Mouse (Mus musculus): ENCODE measurements around the gene Sept9. TPM values are rescaled to one million over a fixed set of nuclear protein-coding genes. Genes with fewer than 3 reads are reported as not detected.
A peak's percentile ranks its signal among the peaks of the same experiment; 100 is the strongest.
"Not testable (repeated sequence)": the region's sequence is repeated elsewhere in the genome, so short reads cannot be mapped to it uniquely, and the experiment has no call there.

Gene Sept9
- polyA plus RNA-seq, 1 experiment from 2014 or later = 44.1 TPM

GRCm38 (mm10) chr11:117318202-117318601 lies 118.7 kb downstream of the Sept9 start:
- Histone ChIP-seq H3K9me3 (replicated peaks) (no peaks in the 10 kb centered on the region), H3K4me1 (replicated peaks) (peaks cover 94% of the 10 kb centered on the region), H3K27ac (peak overlapping the region; percentile 86), H3K36me3 (no peaks in the 10 kb centered on the region), H3K4me3 (replicated peaks) (no peak overlapping the region), H3K27me3 (no peaks in the 10 kb centered on the region), H3K4me2 (peak overlapping the region; percentile 64), H3K9ac (peak overlapping the region; percentile 54; the same call in 1 of the 2 replicates)
- ATAC-seq (ENCODE audit: low read depth) = no peak
- 52% methylated on average over 3 of the region's 3 CpGs for WGBS (ENCODE audit: insufficient replicate concordance)
- DNase-seq = no peak

DNA sequence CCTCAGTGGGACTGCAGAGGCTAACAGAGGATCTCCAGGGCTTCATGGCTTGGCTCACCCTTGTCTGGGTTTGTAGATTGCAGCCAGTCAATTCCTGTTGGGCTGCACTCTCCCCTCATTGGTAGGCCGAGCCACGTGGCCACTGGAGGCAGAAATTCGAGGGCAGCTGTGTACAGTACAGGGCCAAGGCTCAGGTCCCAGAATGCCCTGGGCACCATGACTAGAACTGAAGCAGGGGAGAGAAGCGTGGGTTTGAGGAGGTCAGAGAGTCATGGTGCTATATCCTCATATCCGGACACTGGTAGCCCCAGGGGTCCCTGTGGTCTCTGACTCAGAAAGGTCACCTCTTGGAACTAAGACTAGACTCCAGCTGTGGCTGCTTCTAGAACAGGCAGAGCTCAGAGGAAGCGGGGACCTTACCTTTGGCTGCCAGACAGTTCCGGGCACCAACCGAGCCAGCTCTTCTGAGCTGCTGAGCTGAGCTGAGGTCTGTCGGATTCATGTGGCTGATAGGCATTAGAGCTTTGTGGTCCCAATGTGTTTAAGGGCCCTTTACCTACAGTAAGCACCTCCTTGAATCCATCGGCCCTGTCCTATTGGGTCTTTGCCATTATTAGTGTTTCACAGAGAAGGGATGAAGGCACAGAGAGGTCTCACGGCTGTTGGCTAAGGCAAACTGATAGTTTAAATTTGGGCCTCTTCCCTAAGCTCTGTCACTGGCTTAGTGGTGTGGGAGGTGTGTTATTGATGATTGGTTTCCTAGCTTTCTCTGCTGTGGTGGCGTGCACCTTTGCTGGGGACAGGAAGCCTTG lies 119.5 kb downstream of the Sept9 start:
- peak; percentile 52 for ATAC-seq (ENCODE audit: low read depth)
- Histone ChIP-seq H3K4me2 (0 out of 2 replicates have a peak overlapping the region, but pooled peaks have one; percentile 19), H3K4me1 (replicated peaks) (peaks cover 95% of the 10 kb centered on the region), H3K4me3 (replicated peaks) (no peak overlapping the region), H3K9ac (peak overlapping the region; percentile 54), H3K27ac (peak overlapping the region; percentile 86), H3K27me3 (no peaks in the 10 kb centered on the region), H3K9me3 (replicated peaks) (no peaks in the 10 kb centered on the region), H3K36me3 (no peaks in the 10 kb centered on the region)
- DNase-seq = no peak
- 22% methylated on average over 12 of the region's 12 CpGs for WGBS (ENCODE audit: insufficient replicate concordance)

- 8% methylated on average over 15 of the region's 15 CpGs for WGBS (ENCODE audit: insufficient replicate concordance)
- H3K36me3 ChIP-seq = no peaks in the 10 kb centered on the region
- H3K9me3 ChIP-seq (replicated peaks) = no peaks in the 10 kb centered on the region
- no peaks in the 10 kb centered on the region for H3K27me3 ChIP-seq
- DNase-seq (peak; percentile 58), ATAC-seq (ENCODE audit: low read depth) (peak; percentile 65)
- H3K27ac ChIP-seq = peak overlapping the region; percentile 86
- H3K4me2 ChIP-seq = peak overlapping the region; percentile 56
- H3K4me3 ChIP-seq (replicated peaks) = peak overlapping the region; percentile 19
- H3K9ac ChIP-seq = peak overlapping the region; percentile 54
- peaks cover 95% of the 10 kb centered on the region for H3K4me1 ChIP-seq (replicated peaks)
Observed at GRCm38 (mm10) chr11:117319543-117320335, 120.3 kb downstream of the Sept9 start.

GRCm38 (mm10) chr11:117320482-117320881 lies 121.0 kb downstream of the Sept9 start:
- peak overlapping the region; percentile 19; the same call in 1 of the 2 replicates for H3K4me3 ChIP-seq (replicated peaks)
- 9% methylated on average over 3 of the region's 3 CpGs for WGBS (ENCODE audit: insufficient replicate concordance)
- H3K4me2 ChIP-seq = peak overlapping the region; percentile 56
- no peaks in the 10 kb centered on the region for H3K36me3 ChIP-seq
- DNase-seq (no peak), ATAC-seq (ENCODE audit: low read depth) (peak; percentile 42; the same call in 1 of the 2 replicates)
- H3K4me1 ChIP-seq (replicated peaks) = peaks cover 95% of the 10 kb centered on the region
- H3K27me3 ChIP-seq = no peaks in the 10 kb centered on the region
- H3K27ac ChIP-seq = peak overlapping the region; percentile 86
- no peaks in the 10 kb centered on the region for H3K9me3 ChIP-seq (replicated peaks)
- H3K9ac ChIP-seq = peak overlapping the region; percentile 49; the same call in 1 of the 2 replicates

DNA sequence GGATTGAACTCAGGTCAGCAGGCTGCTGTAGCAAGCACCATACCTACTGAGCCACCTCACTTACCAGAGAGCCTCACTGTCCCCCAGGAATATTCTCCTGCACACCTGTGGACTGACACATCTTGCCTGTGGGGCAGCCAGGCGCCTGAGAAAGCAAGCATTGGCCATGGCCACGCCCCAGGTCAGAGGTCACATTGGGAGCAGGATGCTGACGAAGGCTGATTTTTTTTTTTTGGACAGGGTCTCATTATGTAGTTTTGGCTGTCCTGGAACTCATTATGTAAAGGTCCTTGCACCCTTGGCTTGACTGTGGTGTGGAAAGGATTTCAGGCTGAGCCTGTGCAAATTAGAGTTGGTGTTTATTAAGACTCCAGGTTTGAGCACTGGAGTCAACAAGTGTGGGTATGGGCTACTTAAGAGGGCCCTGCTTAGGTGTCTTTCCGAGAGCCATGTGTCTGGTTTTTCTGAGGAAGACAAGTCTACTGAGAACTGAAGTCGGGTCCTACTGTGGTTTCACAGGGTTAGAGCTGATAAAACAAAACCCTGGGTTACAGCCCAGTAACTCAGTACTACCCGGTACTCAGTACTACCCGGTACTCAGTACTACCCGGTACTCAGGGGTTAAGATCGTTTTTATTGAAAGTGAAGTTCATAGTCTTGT lies 122.0 kb downstream of the Sept9 start:
- Histone ChIP-seq H3K9ac (no peak overlapping the region), H3K27me3 (no peaks in the 10 kb centered on the region), H3K36me3 (no peaks in the 10 kb centered on the region), H3K4me2 (no peak overlapping the region), H3K4me3 (replicated peaks) (no peak overlapping the region), H3K4me1 (replicated peaks) (peaks cover 100% of the 10 kb centered on the region), H3K27ac (peak overlapping the region; percentile 13; the same call in 1 of the 2 replicates), H3K9me3 (replicated peaks) (no peaks in the 10 kb centered on the region)
- ATAC-seq (ENCODE audit: low read depth) (no peak), DNase-seq (no peak)
- WGBS (ENCODE audit: insufficient replicate concordance) = 38% methylated on average over 9 of the region's 9 CpGs

GRCm38 (mm10) chr11:117322311-117322710 lies 122.8 kb downstream of the Sept9 start:
- Histone ChIP-seq H3K4me3 (replicated peaks) (no peak overlapping the region), H3K4me1 (replicated peaks) (peaks cover 100% of the 10 kb centered on the region), H3K9me3 (replicated peaks) (no peaks in the 10 kb centered on the region), H3K9ac (no peak overlapping the region), H3K36me3 (no peaks in the 10 kb centered on the region), H3K27ac (no peak overlapping the region), H3K4me2 (no peak overlapping the region), H3K27me3 (no peaks in the 10 kb centered on the region)
- DNase-seq (no peak), ATAC-seq (ENCODE audit: low read depth) (no peak)
- 58% methylated on average over 3 of the region's 3 CpGs for WGBS (ENCODE audit: insufficient replicate concordance)

- 64% methylated on average over 15 of the region's 15 CpGs for WGBS (ENCODE audit: insufficient replicate concordance)
- H3K36me3 ChIP-seq = no peaks in the 10 kb centered on the region
- no peak for ATAC-seq (ENCODE audit: low read depth)
- no peak for DNase-seq
- no peak overlapping the region; the same call in 1 of the 2 replicates for H3K27ac ChIP-seq
- H3K9ac ChIP-seq = no peak overlapping the region
- no peak overlapping the region for H3K4me2 ChIP-seq
- no peaks in the 10 kb centered on the region for H3K27me3 ChIP-seq
- peaks cover 99% of the 10 kb centered on the region for H3K4me1 ChIP-seq (replicated peaks)
- no peaks in the 10 kb centered on the region for H3K9me3 ChIP-seq (replicated peaks)
- no peak overlapping the region for H3K4me3 ChIP-seq (replicated peaks)
Observed at GRCm38 (mm10) chr11:117322730-117323579, 123.5 kb downstream of the Sept9 start.

DNA sequence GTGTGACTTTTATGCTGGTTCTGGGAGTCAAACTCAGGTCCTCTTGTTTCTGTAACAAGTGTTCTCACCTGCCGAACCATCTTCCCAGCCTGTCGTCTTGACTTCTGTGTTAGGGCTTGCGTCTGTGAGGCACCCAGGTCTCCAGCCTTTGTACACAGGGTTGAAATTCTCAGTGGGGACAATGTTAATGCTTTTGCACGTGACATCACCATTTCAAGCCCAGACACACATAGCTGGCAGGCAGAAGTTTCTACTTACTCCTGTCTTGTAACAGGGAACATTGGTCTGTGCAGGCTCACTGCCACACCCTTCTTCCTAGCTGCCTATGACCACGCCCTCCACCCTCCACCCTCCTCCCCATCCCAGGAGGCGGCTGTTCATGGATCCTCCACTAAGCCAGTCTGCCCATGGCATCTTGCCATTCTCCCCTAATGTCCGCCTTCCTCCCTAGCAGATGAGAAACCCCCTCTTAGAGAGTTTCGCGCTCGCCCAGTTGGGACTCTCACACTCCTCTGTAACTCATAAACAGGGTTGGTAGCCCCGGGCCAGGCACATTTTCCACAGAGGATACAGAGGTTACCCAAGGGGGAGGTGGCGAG lies 124.6 kb downstream of the Sept9 start:
- peaks cover 94% of the 10 kb centered on the region for H3K4me1 ChIP-seq (replicated peaks)
- H3K9me3 ChIP-seq (replicated peaks) = no peaks in the 10 kb centered on the region
- no peaks in the 10 kb centered on the region for H3K27me3 ChIP-seq
- H3K9ac ChIP-seq = no peak overlapping the region
- peak overlapping the region; percentile 39; the same call in 1 of the 2 replicates for H3K27ac ChIP-seq
- ATAC-seq (ENCODE audit: low read depth) (no peak), DNase-seq (no peak)
- H3K36me3 ChIP-seq = no peaks in the 10 kb centered on the region
- WGBS (ENCODE audit: insufficient replicate concordance) = 61% methylated on average over 12 of the region's 12 CpGs
- H3K4me3 ChIP-seq (replicated peaks) = no peak overlapping the region
- H3K4me2 ChIP-seq = no peak overlapping the region

DNA sequence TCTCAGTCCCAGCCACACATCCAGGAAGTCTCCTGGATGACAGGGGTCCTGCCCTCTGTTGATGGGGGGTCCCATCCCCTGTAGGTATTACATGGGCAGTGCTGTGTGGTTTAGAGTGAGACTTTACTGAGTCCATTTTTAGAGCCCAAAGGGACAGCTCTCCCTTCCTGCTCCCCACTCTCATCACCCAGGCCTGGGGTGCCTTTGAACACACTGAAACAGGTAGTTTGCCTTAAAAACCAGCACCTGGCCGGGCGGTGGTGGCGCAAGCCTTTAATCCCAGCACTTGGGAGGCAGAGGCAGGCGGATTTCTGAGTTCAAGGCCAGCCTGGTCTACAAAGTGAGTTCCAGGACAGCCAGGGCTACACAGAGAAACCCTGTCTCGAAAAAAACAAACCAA lies 125.3 kb downstream of the Sept9 start:
- H3K9me3 ChIP-seq (replicated peaks); ATAC-seq (ENCODE audit: low read depth); H3K36me3 ChIP-seq; H3K9ac ChIP-seq; H3K4me2 ChIP-seq; H3K4me3 ChIP-seq (replicated peaks); DNase-seq; H3K27me3 ChIP-seq: not testable (repeated sequence)
- Histone ChIP-seq H3K27ac (peak overlapping the region; percentile 70; the same call in 1 of the 2 replicates), H3K4me1 (replicated peaks) (peaks cover 94% of the 10 kb centered on the region)
- WGBS (ENCODE audit: insufficient replicate concordance) = 65% methylated on average over 5 of the region's 5 CpGs

- Histone ChIP-seq H3K4me2 (no peak overlapping the region), H3K9ac (0 out of 2 replicates have a peak overlapping the region, but pooled peaks have one; percentile 19), H3K27ac (peak overlapping the region; percentile 70), H3K27me3 (no peaks in the 10 kb centered on the region), H3K36me3 (no peaks in the 10 kb centered on the region), H3K4me3 (replicated peaks) (no peak overlapping the region), H3K4me1 (replicated peaks) (peaks cover 94% of the 10 kb centered on the region), H3K9me3 (replicated peaks) (no peaks in the 10 kb centered on the region)
- ATAC-seq (ENCODE audit: low read depth) = no peak
- 48% methylated on average over 5 of the region's 5 CpGs for WGBS (ENCODE audit: insufficient replicate concordance)
- no peak for DNase-seq
Observed at GRCm38 (mm10) chr11:117325131-117325467, 125.6 kb downstream of the Sept9 start.
